Mouse (Mus musculus) neutrophil, adult 5-6 weeks (primary cell): ENCODE results near the gene Magi3. TPM values are rescaled to one million over a fixed set of nuclear protein-coding genes. Genes with fewer than 3 reads are reported as not detected.
A peak's percentile ranks its signal among the peaks of the same experiment; 100 is the strongest.

Experiments
- ATAC-seq: fragments of 151-379, 151-347 bp; 2 replicates; pipeline ENCODE4 v1.8.0; 2017; ENCODE audit warnings: mild to moderate bottlenecking, moderate TSS enrichment; ENCODE audit not compliant: insufficient number of reproducible peaks, poor library complexity, low FRiP score, severe bottlenecking; ENCODE audit errors: extremely low read depth
- total RNA-seq: library from RNA; stranded (forward); fragments of 200-1000 nt; gene quantifications from 2 replicates; pipeline ENCODE4 v1.2.3, GENCODE M21; 2017

The Magi3 gene
- total RNA-seq, 1 experiment from 2014 or later = 16.4 TPM

GRCm38 (mm10) chr3:103971157-103971556 is 249.0 kb downstream of the Magi3 start:
- ATAC-seq = no peak

GRCm38 (mm10) chr3:103968701-103969100 is 251.5 kb downstream of the Magi3 start:
- ATAC-seq = 0 out of 2 replicates have a peak, but pooled peaks have one; percentile 20

- ATAC-seq = peak; percentile 86
These were observed 252.1 kb downstream of the Magi3 start, which contains the start of gene Phtf1 for GRCm38 (mm10) chr3:103967861-103968691. TSS of gene Phtf1 (plus strand) at chr3:103968110.

GRCm38 (mm10) chr3:103967231-103967630 is 252.9 kb downstream of the Magi3 start:
- ATAC-seq = no peak
